Mouse (Mus musculus) C2C12 (cell line): ENCODE data around the gene Vmn2r23. TPM values are rescaled to one million over a fixed set of nuclear protein-coding genes. Genes with fewer than 3 reads are reported as not detected.
"Not testable (repeated sequence)": the region's sequence is repeated elsewhere in the genome, so short reads cannot be mapped to it uniquely, and the experiment has no call there.

Experiments used
- H3K27me3 ChIP-seq: one replicate; pipeline ENCODE4 v1.6.1; 2011; ENCODE audit not compliant: control insufficient read depth, insufficient read depth, insufficient read length
- H3K36me3 ChIP-seq: one replicate; pipeline ENCODE4 v1.6.1; 2011; ENCODE audit not compliant: control insufficient read depth, insufficient read depth
- H3K4me3 ChIP-seq: one replicate; pipeline ENCODE4 v1.5.1; 2011; ENCODE audit warnings: mild to moderate bottlenecking, control low read depth; ENCODE audit not compliant: poor library complexity, insufficient read depth, severe bottlenecking
- H3K79me2 ChIP-seq: one replicate; pipeline ENCODE4 v1.6.1; 2011; ENCODE audit not compliant: control insufficient read depth, insufficient read depth
- H3K79me3 ChIP-seq: one replicate; pipeline ENCODE4 v1.6.1; 2011; ENCODE audit warnings: low read depth, control low read depth
- H3ac ChIP-seq: one replicate; pipeline ENCODE3; 2011; ENCODE audit warnings: low read depth; ENCODE audit not compliant: control insufficient read depth, insufficient read length
- CEBPB ChIP-seq: IDR thresholded peaks from one replicate; pipeline ENCODE4 v1.6.1; 2011; ENCODE audit warnings: low read depth, mild to moderate bottlenecking, control low read depth, moderate library complexity
- CTCF ChIP-seq: IDR thresholded peaks from one replicate; pipeline ENCODE4 v1.5.1; 2011; ENCODE audit not compliant: control insufficient read depth, insufficient read depth, insufficient read length
- FOSL1 ChIP-seq: IDR thresholded peaks from one replicate; pipeline ENCODE4 v1.8.0; 2011; ENCODE audit warnings: mild to moderate bottlenecking, low read length; ENCODE audit not compliant: poor library complexity, insufficient read depth, severe bottlenecking
- MAX ChIP-seq: IDR thresholded peaks from one replicate; pipeline ENCODE4 v1.6.1; 2011; ENCODE audit warnings: mild to moderate bottlenecking, control low read depth
- MYOD1 ChIP-seq: IDR thresholded peaks from one replicate; pipeline ENCODE4 v1.6.1; 2011; ENCODE audit warnings: low read depth; ENCODE audit not compliant: control insufficient read depth, insufficient read length
- MYOG ChIP-seq: IDR thresholded peaks from one replicate; pipeline ENCODE4 v1.6.1; 2011; ENCODE audit not compliant: control insufficient read depth, insufficient read length; ENCODE audit errors: extremely low read depth
- USF1 ChIP-seq: IDR thresholded peaks from one replicate; pipeline ENCODE4 v1.6.1; 2011; ENCODE audit warnings: low read depth, mild to moderate bottlenecking, control low read depth, moderate library complexity
- long read RNA-seq, 2 experiments: library from polyadenylated mRNA; unstranded; transcript quantifications; one replicate each; pipeline ENCODE4 v2.0.0; 2019 to 2020
- polyA plus RNA-seq: library from polyadenylated mRNA; unstranded; fragments of >200 nt; fragmentation: generic; extraction: Trizol; gene quantifications from one replicate; pipeline ENCODE4 v1.2.1, GENCODE M21; 2012; ENCODE audit warnings: missing spikeins

The Vmn2r23 gene
- not detected for polyA plus RNA-seq
- long read RNA-seq, experiment 1: 0 reads
- long read RNA-seq, experiment 2: 0 reads

DNA sequence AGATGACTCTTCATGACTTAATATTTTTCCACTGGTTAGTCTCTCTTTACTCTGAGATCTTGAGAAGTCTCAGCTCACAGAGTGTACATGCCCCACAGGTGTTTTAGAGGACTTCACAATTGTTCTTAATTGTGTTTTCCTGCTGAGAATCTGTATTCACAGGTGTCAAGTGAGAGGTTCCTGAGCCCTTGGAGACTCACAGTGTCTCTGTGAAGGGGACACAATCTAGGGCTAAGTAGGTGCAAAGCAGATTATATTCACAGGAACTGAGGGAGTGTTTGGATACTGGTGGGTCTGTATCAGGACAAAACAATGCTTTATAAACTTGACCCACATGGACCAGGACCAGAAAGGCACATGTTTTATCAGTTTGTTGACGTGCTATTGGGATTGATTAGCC lies at the start of gene Vmn2r23:
Vmn2r23 (plus strand) TSS at position 301 of the 400 bp plus-strand sequence.
- TF ChIP-seq MYOG: no peak
- TF ChIP-seq FOSL1: no peak
- no peak for TF ChIP-seq MAX
- TF ChIP-seq MYOD1: no peak
- no peak for TF ChIP-seq CEBPB
- TF ChIP-seq USF1: no peak
- TF ChIP-seq CTCF: no peak
- Histone ChIP-seq H3ac (no peak within 1 kb of the TSS), H3K79me2 (no peaks in the 10 kb centered on the region), H3K36me3 (no peaks in the 10 kb centered on the region), H3K27me3 (no peaks in the 10 kb centered on the region), H3K4me3 (no peak within 1 kb of the TSS), H3K79me3 (no peaks in the 10 kb centered on the region)

DNA sequence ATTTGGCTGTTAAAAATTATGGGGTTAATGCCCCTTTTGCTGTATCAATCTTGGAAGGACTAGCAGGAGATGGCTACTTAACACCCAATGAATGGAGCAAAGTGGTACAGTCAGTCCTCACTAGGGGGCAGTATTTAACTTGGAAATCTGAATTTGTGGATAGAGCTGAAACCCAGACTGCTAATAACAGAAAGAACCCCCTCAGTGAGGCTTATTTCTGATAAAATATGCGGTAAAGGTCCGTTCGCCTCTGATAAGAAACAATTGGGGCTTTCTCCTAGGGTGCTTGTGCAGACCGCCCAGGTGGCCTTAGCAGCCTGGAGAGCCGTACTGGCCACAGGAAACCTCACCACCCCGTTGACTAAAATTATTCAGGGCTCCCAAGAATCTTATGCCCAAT lies 45.4 kb upstream of the Vmn2r23 start:
- no peaks in the 10 kb centered on the region for H3K27me3 ChIP-seq
- no peaks in the 10 kb centered on the region for H3K79me2 ChIP-seq
- no peak overlapping the region for H3ac ChIP-seq
- H3K79me3 ChIP-seq: no peaks in the 10 kb centered on the region
- no peaks in the 10 kb centered on the region for H3K36me3 ChIP-seq
- H3K4me3 ChIP-seq: no peak overlapping the region
- no peak for TF ChIP-seq MAX
- no peak for TF ChIP-seq CTCF

DNA sequence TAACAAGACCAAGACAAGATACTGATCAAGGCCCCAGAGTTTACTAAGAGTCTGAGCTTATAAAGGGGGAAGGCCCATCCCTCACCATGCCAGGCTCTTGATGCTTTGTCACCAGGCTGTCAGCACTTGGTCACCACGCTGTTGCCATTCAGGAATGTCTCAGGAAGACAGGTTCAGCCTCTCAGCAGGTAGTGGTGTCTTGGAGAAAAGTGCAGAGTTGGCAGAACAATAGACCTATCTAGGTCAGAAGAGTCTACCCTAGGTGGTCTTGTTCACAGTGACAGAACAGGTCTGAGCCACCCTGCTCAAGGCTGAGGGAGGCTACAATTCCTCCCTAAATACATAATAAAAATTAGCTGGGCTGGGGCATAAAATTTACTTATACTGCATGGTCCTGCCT lies 5.8 kb upstream of the Vmn2r23 start:
- H3K36me3 ChIP-seq, H3K79me3 ChIP-seq, H3K79me2 ChIP-seq, H3ac ChIP-seq, H3K27me3 ChIP-seq, H3K4me3 ChIP-seq: not testable (repeated sequence)

DNA sequence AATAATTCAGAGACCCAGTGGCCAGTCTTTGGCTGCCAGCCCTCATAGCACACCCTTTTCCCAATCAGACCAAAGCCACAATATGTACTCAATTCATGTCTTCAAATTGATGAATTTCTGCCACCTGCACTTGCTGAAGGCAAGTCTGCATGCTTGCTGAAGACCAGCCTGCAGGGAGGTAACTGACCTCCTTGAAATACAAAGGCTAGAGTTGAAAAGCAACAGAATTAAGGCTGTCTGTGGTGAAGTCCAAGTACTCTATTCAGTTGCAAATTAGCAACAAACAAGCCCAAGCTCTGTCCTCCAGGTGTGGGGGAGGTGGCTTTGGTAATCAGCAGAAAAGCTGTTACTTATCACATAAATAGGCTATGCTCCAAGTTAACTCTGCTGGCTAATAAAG lies 5.3 kb upstream of the Vmn2r23 start:
- Histone ChIP-seq H3K79me3 (no peaks in the 10 kb centered on the region), H3K27me3 (no peaks in the 10 kb centered on the region), H3ac (no peak overlapping the region), H3K79me2 (no peaks in the 10 kb centered on the region), H3K36me3 (no peaks in the 10 kb centered on the region), H3K4me3 (no peak overlapping the region)
- TF ChIP-seq CEBPB: no peak
- TF ChIP-seq MAX: no peak
- TF ChIP-seq MYOG: no peak

DNA sequence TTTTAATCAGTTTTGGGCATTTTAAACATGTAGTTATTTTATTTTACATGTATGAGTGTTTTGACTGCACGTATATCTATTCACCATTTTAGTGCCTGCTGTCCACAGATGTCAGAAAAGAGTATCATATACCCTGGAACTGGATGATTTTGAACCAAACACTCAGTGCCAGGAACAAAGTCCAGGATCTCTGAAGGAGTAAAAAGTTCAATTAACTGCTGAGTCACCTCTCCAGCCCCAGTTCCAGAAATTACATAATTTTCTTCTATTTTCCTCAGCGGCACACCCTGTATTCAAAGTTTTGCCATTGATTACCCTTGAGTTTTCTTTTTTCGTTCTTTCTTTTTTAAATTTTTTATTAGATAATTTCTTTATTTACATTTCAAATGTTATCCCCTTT lies 67.6 kb downstream of the Vmn2r23 start:
- Histone ChIP-seq H3K36me3 (no peaks in the 10 kb centered on the region), H3ac (no peak overlapping the region), H3K79me3 (no peaks in the 10 kb centered on the region), H3K79me2 (no peaks in the 10 kb centered on the region), H3K27me3 (no peaks in the 10 kb centered on the region), H3K4me3 (no peak overlapping the region)
- TF ChIP-seq MYOG (no peak), MAX (no peak), USF1 (no peak), FOSL1 (no peak), CTCF (no peak), MYOD1 (no peak), CEBPB (no peak)

DNA sequence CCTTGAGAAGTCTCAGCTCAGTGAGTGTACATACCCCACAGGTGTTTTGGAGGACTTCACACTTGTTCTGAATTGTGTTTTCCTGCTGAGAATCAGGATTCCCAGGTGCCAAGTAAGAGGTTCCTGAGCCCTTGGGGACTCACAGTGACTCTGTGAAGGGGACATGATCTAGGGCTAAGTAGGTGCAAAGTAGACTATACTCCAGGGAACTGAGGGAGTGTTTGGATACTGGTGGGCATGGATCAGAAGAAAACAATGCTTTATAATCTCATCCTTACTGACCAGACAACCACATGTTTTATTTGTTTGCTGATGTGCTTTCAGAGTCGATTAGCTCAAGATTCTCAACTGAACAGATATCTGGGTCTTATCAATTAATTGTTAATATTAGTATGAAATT lies 76.1 kb downstream of the Vmn2r23 start, which contains the start of gene Vmn2r24:
Vmn2r24 (plus strand) TSS at position 301 of the 400 bp plus-strand sequence.
- no peaks in the 10 kb centered on the region for H3K36me3 ChIP-seq
- H3ac ChIP-seq: no peak within 1 kb of the TSS
- TF ChIP-seq MYOG: no peak
- no peak for TF ChIP-seq MYOD1
- TF ChIP-seq CTCF: no peak
- TF ChIP-seq CEBPB: no peak
- no peak for TF ChIP-seq MAX
- TF ChIP-seq FOSL1: no peak
- TF ChIP-seq USF1: no peak
- H3K79me3 ChIP-seq: no peaks in the 10 kb centered on the region
- no peaks in the 10 kb centered on the region for H3K27me3 ChIP-seq
- no peaks in the 10 kb centered on the region for H3K79me2 ChIP-seq
- no peak within 1 kb of the TSS for H3K4me3 ChIP-seq
